Mouse (Mus musculus): ENCODE measurements around the gene Ywhab.
A peak's percentile ranks its signal among the peaks of the same experiment; 100 is the strongest.

- TF ChIP-seq POLR2A (IDR thresholded peaks at IDR 0.05; ENCODE audit: borderline replicate concordance, insufficient read depth, low read length) (peak; percentile 56; the same call in 1 of the 2 replicates), CTCF (IDR thresholded peaks at IDR 0.05; ENCODE audit: borderline replicate concordance, insufficient read depth, low read depth, low read length) (no peak)
Measured at GRCm38 (mm10) chr2:164053767-164054166, 59.0 kb downstream of the Ywhab start.

Measured in cerebellum, adult 2 months (tissue).